Mouse (Mus musculus) mouse trophoblast stem cell (cell line): ENCODE measurements around the gene Pard3b.
"Not testable (repeated sequence)": the region's sequence is repeated elsewhere in the genome, so short reads cannot be mapped to it uniquely, and the experiment has no call there.

Experiments
- in situ Hi-C, 2 experiments: fragments of 300-500 bp; cut with MseI, MboI; formaldehyde crosslinking; loops; 2 replicates in 1 of 2; 3 replicates in 1 of 2; pipeline ENCODE4 v1.15.1; 2025

Gene Pard3b

DNA sequence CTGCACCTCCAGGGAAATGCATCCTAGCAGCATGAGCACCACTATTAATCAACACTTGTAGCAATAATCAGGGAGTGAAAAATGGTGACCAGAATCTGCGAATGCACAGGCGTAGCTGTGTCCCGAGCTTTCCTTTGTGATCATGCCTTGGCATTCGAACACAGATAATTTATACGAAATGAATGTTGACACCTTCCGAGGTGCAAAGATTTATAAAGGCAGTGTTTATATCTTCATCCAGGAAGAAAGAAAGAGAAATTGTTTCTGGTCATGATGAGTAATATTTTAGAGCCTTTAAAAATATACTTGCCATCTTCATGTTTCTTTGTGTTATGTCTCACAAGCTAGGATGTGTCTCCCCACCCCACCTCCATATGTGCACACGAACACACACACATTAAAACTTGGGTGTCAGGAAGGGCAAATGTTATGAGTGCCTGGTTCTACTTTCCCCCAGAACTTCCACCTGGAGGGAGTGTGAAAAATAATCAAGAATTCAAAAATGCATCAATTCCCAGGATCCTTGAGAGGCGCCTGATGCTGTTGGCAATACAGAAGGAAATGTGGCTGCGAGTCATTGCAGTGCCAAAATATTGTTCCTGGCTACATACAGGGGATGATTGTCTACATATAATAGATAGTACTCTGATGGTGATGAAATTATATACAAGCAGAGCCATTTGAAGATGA is 926.6 kb downstream of the Pard3b start:
- in situ Hi-C loops = no loop called here

DNA sequence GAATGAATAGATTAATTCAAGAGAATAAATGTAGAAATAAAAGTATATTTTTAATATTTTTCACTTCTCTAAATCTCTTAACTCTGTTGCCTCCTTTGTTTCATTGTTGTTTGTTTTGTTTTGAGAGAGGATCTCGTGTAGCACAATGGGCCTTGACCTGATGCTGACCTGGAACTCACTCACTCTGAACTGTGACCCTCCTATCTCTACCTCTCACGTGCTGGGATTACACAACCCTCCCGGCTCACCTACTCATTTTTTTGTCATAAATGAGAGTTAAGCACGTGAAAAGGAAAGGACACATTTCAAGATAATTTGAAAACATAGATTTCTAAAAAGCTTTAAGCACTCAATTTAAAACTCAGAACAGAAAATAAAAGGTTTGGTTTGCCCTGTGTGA is 928.0 kb downstream of the Pard3b start:
- in situ Hi-C loops = no loop called here

DNA sequence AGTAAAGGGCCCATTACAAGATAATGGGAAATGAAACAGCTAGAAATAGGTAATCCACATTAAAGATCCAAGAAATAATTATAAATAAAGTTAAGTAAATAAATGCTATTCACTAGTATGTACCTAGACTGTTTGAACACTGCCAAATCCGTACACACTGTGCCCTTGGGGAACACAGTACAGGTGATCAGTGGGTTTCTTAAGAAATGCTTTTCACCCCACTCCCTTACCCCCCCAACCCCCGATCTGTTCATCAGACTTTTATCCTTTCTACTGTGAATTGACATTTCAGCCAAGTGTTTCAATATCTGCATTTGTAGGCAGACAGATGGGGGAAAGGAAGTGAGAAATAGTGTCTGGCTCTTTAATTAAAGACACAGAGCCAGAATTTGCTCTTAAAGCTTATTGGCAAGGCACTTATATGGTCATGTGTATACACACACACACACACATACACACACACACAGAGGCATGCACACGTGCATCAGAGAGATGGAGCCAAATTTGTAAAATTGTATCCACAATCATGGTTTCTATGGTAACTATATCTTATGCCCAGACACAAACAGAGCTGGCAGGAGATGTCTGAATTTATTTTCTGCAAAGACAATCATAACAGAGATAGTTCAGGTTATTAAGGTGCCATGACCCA is 938.4 kb downstream of the Pard3b start:
- in situ Hi-C loops = no loop called here

DNA sequence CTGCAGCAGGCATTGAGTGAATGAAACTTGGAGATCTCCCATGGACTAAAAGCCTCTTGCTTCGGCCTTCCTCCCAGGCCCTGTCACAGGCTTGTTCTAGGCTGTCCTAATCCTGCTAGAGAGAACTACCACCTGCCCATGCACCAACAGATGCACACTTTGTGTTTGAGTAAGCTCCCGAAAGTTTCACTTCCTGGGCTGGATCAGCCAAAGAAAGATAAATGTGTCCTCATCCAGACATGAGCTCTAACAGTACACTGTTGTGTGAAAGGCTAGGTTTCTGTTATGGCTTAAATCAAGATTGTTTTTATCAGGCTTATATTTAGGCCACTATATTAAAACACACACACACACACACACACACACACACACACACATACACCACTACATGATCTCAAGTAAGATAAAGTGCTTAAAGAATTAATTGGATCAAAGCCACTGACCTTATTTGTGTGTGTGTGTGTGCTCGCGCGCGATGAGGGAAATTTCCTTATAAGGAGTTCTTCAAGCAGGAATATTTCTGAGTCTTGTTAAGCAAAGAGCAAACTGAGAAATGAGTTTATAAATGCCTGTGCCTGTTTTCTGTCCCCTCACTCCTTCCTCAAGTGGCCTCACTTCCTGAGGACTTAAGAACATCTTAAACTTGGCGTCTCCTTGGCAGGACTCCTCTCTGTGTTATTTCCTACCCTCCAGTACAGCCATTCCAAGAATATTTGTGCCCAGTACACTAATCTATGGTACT is 940.6 kb downstream of the Pard3b start:
- in situ Hi-C loops = no loop called here

DNA sequence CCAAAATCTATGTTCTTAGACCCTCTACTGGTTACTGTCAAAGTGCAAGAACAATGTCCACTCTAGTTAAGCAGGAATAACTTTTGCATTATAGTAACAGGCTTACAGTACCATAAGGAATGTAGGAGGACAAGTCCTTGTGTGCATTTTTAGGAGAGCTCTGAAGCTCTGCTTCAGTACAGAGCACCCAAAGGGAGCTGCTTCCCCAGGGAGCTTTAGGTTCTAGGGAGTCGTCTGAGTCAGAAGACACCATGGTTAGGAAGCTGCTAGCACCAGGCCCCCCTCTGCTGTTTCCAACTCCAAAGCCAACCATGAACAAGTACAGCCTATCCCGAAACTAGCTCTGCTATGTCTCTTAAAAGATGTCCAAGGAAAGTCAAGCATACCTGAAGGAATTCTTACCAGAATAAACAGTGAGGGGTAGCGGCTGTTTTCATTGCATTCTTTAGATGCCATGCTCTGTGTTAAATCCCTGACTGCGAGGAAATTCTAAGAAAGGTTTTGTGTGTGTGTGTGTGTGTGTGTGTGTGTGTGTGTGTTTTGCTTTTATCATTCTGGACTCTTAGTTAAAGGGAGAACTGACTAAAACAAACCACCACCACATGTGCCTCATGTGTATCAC is 941.8 kb downstream of the Pard3b start:
- in situ Hi-C loops = no loop called here

DNA sequence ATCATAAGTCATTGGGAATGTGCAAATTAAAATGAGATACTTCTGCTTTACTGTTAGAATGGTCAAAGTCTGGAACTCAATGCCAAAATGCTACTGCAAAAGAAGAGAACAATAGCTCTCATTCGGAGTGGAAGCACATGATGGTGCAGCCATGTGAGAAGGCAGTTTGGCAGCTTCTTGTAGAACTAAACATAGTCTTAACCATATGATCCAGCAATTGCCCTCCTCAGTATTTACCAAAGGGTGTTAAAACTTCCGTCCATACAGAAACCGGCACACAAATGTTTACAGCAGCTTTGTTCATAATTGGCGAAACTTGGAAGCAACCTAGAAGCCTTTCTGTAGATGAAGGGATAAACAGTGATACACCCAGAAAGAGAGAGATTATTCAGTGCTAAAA is 943.9 kb downstream of the Pard3b start:
- in situ Hi-C loops = no loop called here

DNA sequence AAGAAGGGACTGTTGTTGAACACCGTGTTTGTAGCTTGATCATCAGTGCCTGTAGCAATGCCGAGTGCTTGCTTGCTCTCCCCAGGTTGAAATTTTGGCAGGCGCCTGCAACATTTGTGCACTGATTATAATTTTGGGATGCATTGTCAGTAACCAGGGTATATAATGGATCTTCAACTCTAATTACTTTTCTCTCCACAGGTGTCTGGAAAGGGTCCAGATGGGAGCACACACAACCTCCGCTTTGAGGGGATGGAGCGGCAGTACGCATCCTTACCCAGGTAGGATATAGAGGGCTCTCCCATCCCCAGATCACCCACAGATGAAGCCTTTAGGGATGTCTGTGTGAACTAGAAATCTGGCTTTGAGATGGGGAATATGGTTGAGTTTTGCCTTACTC is 948.9 kb downstream of the Pard3b start:
- in situ Hi-C loops = no loop called here

DNA sequence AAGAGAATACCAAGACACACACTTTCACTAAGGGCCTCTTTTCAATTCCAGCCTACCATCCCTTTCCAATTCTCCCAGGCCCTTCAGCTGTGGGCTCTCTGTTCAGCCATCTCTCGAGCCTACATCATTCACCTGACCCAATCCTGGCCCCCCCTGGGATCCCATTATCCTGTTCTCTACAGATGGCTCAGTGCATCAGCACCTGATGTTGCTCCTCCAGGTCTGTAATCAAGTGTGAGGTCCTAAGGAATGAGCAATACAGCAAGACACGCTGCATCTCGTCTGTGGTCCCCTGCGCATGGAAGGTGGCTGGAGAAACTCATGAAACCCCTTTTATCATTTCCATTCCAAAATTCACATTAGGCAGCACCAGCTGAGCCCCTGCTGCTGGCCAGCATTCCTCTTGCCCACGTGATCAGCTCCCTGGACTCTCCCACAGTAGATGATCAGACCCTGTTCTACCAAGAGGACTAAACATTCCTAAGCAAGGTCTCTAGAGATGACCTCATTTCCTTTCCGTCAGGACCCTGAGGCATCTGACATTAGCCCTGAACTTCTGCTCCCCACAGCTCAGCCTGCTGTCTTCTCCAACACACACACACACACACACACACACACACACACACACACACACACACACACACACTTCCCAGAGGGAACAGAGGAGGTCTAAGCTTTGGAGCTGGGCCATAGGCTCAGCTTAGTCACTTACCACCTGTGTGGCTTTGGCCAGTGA is 952.8 kb downstream of the Pard3b start:
- in situ Hi-C loops = no loop called here

DNA sequence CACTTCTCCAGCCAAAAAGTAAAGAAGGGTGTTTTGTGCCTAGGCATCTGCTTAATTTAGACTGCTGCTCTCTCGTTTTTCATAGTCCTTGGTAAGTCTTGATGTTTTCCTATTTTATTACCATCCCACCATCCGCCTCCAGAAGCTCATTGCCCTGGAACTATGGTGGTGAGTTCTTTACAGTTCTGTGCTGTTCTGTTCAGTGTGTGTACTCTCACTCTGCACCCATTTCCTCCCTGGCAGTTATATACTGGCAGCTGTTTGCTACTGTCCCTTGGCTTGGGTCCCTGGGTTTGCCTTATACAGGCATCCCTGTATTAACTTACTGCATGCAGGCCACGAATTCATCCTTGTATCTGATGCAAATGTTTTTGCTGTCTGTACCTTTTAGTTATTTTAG is 956.8 kb downstream of the Pard3b start:
- in situ Hi-C loops = no loop called here

DNA sequence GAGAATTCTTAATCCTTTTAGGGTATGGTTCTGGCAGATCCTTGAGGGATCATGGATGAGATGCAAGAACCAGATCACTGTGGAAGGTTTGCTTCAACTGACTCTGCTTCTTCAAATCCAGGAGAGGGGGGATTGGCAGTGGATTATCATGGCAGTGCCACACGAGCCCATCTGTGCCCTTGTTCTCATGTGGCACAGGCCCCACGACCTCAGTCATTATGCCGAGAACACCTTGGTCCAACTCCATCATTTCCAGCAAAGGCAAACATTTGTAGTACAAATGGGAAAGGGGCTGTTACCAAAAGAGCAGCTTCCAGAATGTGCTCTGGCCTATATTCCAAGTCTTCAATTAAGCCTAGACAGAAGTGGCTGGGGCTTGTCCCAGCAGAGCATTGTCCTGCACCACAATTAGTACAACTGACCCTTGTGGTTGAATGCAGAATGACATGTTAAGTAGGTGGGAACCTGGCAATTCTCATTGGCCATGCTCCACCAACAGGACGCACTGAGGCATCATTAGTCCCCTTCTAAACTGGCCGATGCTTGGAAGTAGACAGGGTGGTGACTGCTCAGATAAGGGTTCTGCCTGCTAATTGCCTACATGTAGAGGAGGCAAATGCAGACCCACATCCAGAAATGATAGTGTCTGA is 959.3 kb downstream of the Pard3b start:
- in situ Hi-C loops = no loop called here

DNA sequence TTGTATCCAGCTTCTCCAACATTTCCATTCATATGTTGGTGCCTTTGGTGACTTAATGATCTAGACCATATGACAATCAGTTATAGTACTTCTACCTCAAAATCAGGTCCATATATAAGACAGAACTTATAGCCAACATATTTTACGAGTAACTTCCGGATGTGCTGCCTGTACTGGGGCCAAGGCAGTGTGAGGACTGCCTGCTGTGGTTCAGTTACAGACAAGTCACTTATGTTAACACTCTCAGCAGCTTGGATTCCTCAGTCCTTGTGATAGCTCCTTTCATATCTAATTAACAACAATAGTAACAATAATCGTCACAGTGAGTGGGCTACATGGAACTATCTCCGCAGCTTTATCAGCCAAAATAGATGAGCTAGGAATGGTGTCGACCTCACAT is 959.9 kb downstream of the Pard3b start:
- in situ Hi-C loops = no loop called here

DNA sequence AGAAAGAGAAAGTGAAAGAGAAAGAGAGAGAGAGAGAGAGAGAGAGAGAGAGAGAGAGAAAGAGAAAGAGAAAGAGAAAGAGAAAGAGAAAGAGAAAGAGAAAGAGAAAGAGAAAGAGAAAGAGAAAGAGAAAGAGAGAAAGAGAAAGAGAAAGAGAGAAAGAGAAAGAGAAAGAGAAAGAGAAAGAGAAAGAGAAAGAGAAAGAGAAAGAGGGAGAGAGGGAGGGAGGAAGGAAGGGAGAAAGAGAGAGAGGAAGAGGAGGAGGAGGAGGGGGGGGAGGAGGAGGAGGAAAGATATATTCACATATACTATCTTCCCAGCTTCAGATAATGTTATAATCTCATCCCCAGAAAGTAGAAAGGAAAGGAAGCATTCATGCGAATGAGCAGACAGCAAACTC is 966.0 kb downstream of the Pard3b start:
- in situ Hi-C loops = not testable (repeated sequence)

DNA sequence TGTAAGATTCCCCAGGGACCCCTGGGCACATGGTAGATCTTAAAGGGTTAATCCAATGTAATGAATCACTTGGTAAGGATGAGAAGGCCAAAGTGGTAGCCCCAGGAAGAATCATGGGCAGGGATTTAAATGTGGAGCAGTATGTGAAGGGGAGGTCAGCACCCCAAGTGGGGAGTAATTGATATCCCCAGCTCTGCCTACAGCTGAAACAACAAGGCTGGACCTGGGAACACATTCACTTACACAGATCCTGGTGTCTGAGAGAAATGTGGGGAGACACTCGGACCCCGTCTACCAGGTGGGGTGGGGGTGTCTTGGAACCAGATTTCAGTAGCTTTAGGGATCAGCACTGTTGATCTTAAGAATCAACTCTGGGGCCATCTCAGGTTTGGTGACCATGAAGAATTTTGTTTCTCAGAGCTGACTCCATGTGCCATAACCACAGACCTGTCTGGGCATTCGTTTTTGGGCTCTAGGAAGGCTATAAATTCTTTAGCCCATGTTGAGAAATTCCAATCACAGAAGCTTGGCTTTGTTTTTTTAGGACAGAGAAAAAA is 979.6 kb downstream of the Pard3b start:
- in situ Hi-C loops = no loop called here

DNA sequence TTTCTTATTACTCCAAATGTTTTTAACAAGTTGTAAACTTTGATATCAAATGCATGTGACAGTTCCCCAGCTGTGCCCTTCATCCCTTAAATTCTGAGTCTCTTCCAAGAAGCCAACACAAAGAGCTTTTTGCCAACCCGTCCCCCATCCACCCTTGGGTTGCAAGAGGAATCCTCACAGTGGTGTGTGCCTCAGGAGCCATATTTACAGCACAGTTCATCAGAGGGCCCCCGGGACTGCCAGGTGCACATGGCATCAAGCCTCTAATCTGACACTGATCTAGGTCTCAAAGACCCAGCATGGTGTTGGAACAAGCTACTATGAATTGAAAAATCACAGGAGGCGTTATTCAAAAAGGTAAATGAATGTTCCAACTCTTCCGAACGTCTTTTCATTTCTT is 980.8 kb downstream of the Pard3b start:
- in situ Hi-C loops = no loop called here

DNA sequence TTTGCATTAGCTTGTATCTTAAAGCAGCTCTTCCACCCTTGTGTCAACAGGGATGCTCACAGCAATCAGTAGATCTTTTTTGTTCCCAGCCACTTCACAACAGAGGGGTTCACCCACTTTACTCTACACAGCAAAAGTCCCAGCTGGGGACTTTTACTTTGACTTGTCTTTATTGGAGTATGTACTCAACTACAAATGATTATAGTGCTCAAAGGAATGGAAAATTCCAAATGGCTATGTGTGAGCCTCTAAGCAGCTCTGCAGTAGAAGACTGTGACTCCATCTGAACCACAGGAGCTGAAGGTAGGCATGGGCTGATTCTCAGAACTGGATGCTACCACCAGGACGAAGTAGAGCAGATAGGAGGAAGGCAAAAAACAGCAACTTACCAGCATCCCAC is 983.8 kb downstream of the Pard3b start:
- in situ Hi-C loops = no loop called here

DNA sequence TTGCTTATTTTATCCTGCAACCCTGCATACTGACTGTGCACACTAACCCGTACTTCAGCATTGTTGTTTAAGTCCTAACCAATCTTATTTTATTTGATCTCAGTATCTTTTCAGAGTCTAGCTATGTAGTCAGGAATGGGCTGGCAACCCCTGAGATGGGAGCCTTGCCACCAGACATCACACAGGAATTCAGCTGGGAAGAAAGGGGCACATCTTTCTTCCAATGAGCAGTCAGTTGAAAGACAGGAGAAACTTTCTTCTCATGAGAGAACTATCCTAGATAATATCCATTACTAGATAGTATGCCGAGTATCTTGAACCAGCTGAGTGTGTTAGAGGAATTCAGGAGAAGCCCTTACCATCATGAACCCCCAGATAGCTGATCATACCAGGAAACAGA is 985.5 kb downstream of the Pard3b start:
- in situ Hi-C loops = no loop called here

DNA sequence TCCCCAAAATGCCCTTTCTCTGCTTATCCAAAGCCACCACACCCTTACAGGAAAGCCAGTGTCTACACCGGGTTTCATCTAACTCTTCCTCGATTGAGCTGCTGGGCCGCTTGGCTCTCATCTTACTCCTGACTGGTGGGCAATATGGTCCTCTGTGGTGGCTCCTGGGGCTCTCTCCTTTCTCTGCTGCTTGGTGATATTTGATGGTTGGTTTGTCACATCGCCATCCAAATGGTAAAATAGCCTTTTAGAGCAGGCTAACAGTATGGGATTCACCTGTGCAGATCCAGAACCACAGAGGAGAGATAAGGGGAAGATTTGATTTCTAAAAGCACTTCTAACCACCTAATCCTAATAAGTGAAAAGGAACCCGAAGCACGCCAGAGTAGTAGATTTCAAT is 986.2 kb downstream of the Pard3b start:
- in situ Hi-C loops = no loop called here

DNA sequence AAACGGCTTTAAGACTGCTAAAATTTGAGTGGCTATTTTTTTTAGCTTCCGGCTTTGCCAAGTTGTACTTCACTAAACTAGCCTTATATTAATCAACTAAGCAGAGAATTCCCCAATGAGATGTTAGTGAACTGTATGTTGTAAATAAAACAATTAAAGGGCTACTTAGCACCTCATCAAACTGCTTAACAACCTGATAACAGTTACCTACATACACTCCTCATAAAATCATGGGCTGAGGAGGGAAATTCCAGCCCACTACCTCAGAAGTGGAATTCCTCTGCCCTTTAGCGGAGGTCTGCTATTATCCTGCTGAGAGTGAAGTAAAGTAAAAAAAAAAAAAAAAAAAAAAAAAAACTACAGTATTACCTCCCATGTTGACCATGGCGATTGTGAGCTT is 986.7 kb downstream of the Pard3b start:
- in situ Hi-C loops = no loop called here

DNA sequence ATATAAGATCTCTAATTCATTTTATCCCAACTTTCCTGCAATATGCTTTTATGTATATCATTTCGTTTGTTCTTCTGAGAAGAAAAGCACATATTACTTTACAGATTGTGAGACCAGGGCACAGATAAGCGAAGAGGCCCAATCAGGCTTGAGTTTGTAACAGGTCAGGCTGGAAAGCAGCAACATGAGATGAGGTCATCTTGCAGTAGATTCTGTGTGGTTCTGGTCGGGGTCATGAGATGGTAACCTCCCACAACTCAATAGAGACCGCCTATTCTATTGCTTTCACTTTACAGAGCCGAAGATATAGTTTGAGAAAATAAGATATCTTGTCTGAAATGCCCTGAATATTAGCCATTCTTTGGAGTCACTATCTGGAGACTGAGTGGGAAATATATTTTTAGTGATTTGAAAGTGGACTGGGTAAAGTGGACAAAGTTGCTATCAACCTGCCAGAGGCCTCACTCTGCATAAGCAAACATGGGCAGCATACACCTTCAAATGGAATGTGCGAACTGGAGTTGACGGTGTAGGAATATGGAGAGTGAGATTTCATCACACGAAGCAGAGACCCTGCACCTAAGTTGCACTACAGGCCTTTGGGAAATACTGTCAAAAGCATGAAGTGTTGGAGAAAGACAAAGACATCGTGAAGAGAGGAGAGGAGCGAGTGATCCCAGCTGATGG is 987.3 kb downstream of the Pard3b start:
- in situ Hi-C loops = no loop called here

DNA sequence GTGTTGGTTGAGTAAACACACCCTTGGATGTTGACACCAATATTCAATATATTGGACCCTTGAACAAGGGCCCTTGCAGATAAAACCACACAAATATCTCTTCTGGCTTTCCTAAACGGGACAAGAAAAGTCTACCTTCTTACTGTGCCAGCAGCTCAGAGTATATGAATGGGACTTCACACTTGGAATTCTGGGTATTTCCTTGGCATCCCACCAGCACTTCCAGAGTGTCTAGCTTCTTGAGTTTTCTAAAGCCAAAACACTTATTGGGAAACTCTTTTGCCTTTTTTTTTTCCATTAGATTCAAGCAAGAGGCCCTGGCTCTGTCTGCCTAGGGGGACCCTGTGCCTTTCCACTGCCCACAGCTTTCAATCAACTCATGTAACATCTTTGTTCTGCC is 991.3 kb downstream of the Pard3b start:
- in situ Hi-C loops = no loop called here
